Mouse (Mus musculus) urinary bladder, postnatal 10 days (tissue): ENCODE data around the gene Bmpr1b.

Experiments used
- DNase-seq: peaks from one replicate; pipeline ENCODE4 v3.0.0; 2022; ENCODE audit warnings: low spot score

Bmpr1b gene

GRCm38 (mm10) chr3:141818615-141819312, 350.5 kb downstream of the Bmpr1b start:
- no peak for DNase-seq

DNA sequence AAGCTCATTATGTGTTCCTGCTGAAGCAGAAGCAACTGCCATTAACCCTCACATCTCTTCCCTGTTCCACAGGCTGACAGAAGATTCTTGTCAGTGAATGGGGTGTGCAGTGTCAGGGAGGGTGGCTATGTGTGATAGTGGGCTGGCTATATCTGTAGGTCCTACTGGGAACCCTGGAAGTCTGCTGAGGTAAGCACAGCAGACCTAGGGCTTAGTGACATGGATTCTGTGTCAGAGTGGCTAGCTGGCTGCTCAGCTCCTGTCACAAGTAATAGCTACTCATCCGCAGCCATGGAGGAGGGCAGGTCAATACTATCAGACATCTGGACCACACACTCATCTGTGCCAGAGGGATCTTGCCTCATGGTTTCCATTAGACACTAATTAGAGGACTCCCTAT, 354.4 kb downstream of the Bmpr1b start:
- DNase-seq: no peak

GRCm38 (mm10) chr3:141811348-141811747, 357.9 kb downstream of the Bmpr1b start:
- no peak for DNase-seq

DNA sequence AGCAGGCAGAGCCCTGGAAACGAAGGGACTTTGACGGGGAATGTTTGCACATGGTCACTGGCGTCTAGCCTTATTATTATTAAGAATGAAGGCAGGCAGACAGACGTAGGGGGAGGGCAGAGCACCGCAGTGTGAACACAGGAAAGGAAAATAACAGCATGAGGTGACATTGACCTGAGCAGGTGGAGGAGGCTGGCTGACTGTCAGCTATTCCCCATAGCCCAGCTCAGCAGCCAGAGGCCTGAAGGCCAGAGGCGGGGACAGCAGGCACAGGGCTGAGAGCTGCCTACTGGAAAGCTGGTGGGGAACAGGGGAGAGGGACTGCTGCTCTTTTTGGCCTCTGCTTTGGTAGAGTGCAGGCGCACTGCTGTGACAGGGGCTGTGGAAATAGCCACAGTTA, 358.3 kb downstream of the Bmpr1b start:
- DNase-seq: no peak

- DNase-seq: no peak
These were observed 359.6 kb downstream of the Bmpr1b start for GRCm38 (mm10) chr3:141809581-141809980.

DNA sequence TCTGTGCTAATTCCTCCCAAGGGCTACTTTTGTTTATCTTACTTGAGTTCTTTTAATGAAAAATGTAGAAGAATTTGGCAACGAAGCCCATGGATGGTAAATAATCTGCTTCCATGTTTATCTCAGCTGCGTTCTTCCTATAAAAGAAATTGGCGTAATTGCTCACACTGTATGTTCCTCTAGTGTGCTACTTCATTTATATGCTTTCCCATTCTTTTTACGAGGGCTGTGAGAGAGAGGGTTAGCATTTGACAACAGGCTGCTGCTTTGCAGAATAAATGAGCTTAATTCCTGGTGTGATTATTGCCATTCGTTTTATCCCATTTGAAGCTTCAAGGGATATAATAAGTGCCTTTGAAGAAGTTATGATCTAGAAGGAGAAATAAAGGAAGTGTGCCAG, 365.1 kb downstream of the Bmpr1b start:
- no peak for DNase-seq

GRCm38 (mm10) chr3:141797789-141798188, 371.4 kb downstream of the Bmpr1b start:
- no peak for DNase-seq

GRCm38 (mm10) chr3:141797372-141797771, 371.9 kb downstream of the Bmpr1b start:
- DNase-seq: no peak

GRCm38 (mm10) chr3:141794371-141794770, 374.9 kb downstream of the Bmpr1b start:
- DNase-seq: no peak

DNA sequence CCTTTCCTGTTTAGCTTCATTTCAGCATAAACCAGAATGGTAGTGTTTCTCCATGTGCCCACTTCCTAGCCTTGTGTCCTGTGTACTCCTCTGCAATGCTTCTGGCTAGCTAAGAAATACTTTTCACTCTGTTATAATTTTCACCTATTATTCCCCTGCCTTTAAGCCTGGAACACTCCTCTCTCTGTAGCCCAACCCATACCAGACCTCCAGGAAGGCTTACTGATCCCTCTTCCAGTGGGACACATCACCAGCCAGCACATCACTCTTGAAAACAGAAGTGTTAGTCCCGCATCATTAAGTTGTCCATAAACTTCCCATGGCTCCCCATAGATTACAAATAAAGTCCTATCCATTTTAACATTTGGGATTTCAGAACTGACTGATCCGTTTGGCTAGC, 375.5 kb downstream of the Bmpr1b start:
- no peak for DNase-seq

GRCm38 (mm10) chr3:141792106-141792505, 377.1 kb downstream of the Bmpr1b start:
- no peak for DNase-seq

DNA sequence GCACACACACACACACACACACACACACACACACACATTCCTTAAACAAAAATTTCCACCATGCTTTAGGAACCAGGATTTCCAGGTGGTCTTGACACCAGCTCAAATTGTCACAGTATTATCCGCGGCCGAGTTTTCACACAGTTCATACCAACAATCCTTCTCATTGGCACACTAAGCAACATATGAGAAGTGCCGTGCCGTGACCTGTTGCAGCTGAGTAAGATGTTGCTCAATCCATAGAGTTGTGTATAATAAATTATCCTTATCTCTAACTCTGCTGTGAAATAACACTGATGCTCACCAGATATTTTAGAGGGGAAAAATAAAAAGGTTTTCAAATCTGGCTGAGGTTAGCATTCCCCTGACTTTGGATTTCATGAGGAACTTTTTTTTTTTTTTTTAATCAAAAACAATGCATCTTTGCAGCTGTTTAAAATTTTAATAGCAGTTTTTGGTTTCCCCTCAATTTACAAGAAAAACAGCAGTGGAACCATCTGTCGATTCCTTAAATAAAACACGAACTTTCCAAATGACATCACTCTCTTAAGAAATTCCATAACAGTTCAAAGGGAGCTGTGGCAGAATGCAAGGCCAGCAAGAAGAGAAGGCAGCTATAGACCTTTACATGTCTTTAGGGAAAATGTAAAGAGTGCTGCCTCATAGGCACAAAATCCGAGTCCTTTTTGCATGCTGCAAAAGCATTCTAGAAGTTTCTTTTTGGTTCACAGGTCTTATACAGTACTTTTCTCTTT, 378.0 kb downstream of the Bmpr1b start:
- DNase-seq: no peak
